Mouse (Mus musculus): ENCODE measurements around the gene Vkorc1l1.

- TF ChIP-seq EP300 (IDR thresholded peaks at IDR 0.05; ENCODE audit: low read depth) (no peak), CTCF (IDR thresholded peaks at IDR 0.05; ENCODE audit: low read depth) (no peak)
Observed at GRCm38 (mm10) chr5:129993374-129993773, 51.6 kb downstream of the Vkorc1l1 start.

All from heart, postnatal 0 days (tissue).